Mouse (Mus musculus) left cerebral cortex, adult 8-10 months (tissue): Measurements from ENCODE around the gene Rhox8. TPM values are rescaled to one million over a fixed set of nuclear protein-coding genes. Genes with fewer than 3 reads are reported as not detected.
"Not testable (repeated sequence)": the region's sequence is repeated elsewhere in the genome, so short reads cannot be mapped to it uniquely, and the experiment has no call there.

Experiments
- DNase-seq, 2 experiments: peaks; one replicate each; pipeline ENCODE4 v3.0.0; 2022; ENCODE audit warnings: low spot score in 2 of 2
- total RNA-seq, 4 experiments: library from RNA; stranded (reverse); gene quantifications; 2 replicates each; pipeline ENCODE4 v1.2.4; 2022

The Rhox8 gene
- total RNA-seq: not detected

- DNase-seq: no peak
Observed at GRCm38 (mm10) chrX:37878844-37879243, at the start of gene Rhox8. Gene Rhox8, minus strand, starts transcription at chrX:37878944.

GRCm38 (mm10) chrX:37916311-37916710 is 37.6 kb upstream of the Rhox8 start:
- DNase-seq: no peak

GRCm38 (mm10) chrX:37908581-37908980 is 29.8 kb upstream of the Rhox8 start:
- DNase-seq: no peak

GRCm38 (mm10) chrX:37903727-37904126 is 25.0 kb upstream of the Rhox8 start:
- no peak for DNase-seq

- DNase-seq: not testable (repeated sequence)
Observed at GRCm38 (mm10) chrX:37901670-37902069, 22.9 kb upstream of the Rhox8 start, which contains the start of gene Rhox9. Gene Rhox9, minus strand, starts transcription at chrX:37901770.

- DNase-seq: not testable (repeated sequence)
Observed at GRCm38 (mm10) chrX:37897132-37897531, 18.4 kb upstream of the Rhox8 start, which contains the start of gene Rhox7b. Gene Rhox7b, minus strand, starts transcription at chrX:37897232.

GRCm38 (mm10) chrX:37871641-37872040 is 7.1 kb downstream of the Rhox8 start:
- DNase-seq: no peak

- not testable (repeated sequence) for DNase-seq
Observed at GRCm38 (mm10) chrX:37831386-37831785, 47.4 kb downstream of the Rhox8 start, which contains the start of gene Rhox7a. Gene Rhox7a, plus strand, starts transcription at chrX:37831686.

- not testable (repeated sequence) for DNase-seq
Observed at GRCm38 (mm10) chrX:37826610-37827009, 52.1 kb downstream of the Rhox8 start, which contains the start of gene Rhox6. Gene Rhox6, plus strand, starts transcription at chrX:37826910.

Other genes with a start within 250 kb of the Rhox8 start
- gene Rhox2g, start 235.5 kb downstream of the Rhox8 start, total RNA-seq: not detected
- not detected for gene Rhox4g, start 227.6 kb downstream of the Rhox8 start, total RNA-seq
- gene Rhox3h, start 210.2 kb downstream of the Rhox8 start, total RNA-seq: not detected
- not detected for gene Rhox2h, start 205.7 kb downstream of the Rhox8 start, total RNA-seq
- gene Rhox5, start 74.1 kb downstream of the Rhox8 start, total RNA-seq: not detected
- not detected for gene Rhox6, start 52.0 kb downstream of the Rhox8 start, total RNA-seq
- gene Rhox7a, start 47.3 kb downstream of the Rhox8 start, total RNA-seq: not detected
- not detected for gene Rhox7b, start 18.3 kb upstream of the Rhox8 start, total RNA-seq
- gene Rhox9, start 22.8 kb upstream of the Rhox8 start, total RNA-seq: not detected
- gene Btg1-ps1, start 139.9 kb upstream of the Rhox8 start, total RNA-seq: not detected
- gene Btg1-ps2, start 164.2 kb upstream of the Rhox8 start, total RNA-seq: not detected
- gene Rhox10, start 187.5 kb upstream of the Rhox8 start, total RNA-seq: not detected
- not detected for gene Rhox11, start 206.2 kb upstream of the Rhox8 start, total RNA-seq
- not detected for gene Rhox12, start 232.0 kb upstream of the Rhox8 start, total RNA-seq
- gene Rhox13, start 242.3 kb upstream of the Rhox8 start, total RNA-seq: not detected